Mouse (Mus musculus): Measurements from ENCODE around the gene Gatm. TPM values are rescaled to one million over a fixed set of nuclear protein-coding genes. Genes with fewer than 3 reads are reported as not detected.

The Gatm gene
- polyA plus RNA-seq, 2 experiments = 35.6 to 54.5 TPM

- no peaks in the 10 kb centered on the region for H3K4me1 ChIP-seq (ENCODE audit: control insufficient read depth, insufficient read depth, low read length)
- no peaks in the 10 kb centered on the region for H3K27me3 ChIP-seq (ENCODE audit: control insufficient read depth, insufficient read depth, low read length)
- no peaks in the 10 kb centered on the region for H3K9me3 ChIP-seq (ENCODE audit: control insufficient read depth, low read length)
- no peak for TF ChIP-seq POLR2A (IDR thresholded peaks at IDR 0.05; ENCODE audit: borderline replicate concordance, extremely low read depth, insufficient read depth, insufficient read length)
- no peak overlapping the region for H3K27ac ChIP-seq (replicated peaks; ENCODE audit: low read depth, low read length)
- WGBS = 61% methylated on average over 17 of the region's 17 CpGs
- H3K4me2 ChIP-seq (replicated peaks; ENCODE audit: low read depth, low read length, severe bottlenecking) = no peak overlapping the region
- no peak overlapping the region for H3K4me3 ChIP-seq (replicated peaks; ENCODE audit: low read length)
- no peak for DNase-seq (ENCODE audit: low spot score)
- no peaks in the 10 kb centered on the region for H3K36me3 ChIP-seq (ENCODE audit: control insufficient read depth, insufficient read depth, low read length)
- ATAC-seq (ENCODE audit: low FRiP score, low read depth) = no peak
- H3K9ac ChIP-seq (ENCODE audit: low read depth, low read length, severe bottlenecking) = no peak overlapping the region
Measured at GRCm38 (mm10) chr2:122652096-122653084, 41.3 kb upstream of the Gatm start.

GRCm38 (mm10) chr2:122638673-122639072 lies 27.6 kb upstream of the Gatm start:
- H3K9ac ChIP-seq (ENCODE audit: low read depth, low read length, severe bottlenecking) = no peak overlapping the region

GRCm38 (mm10) chr2:122638029-122638428 lies 26.9 kb upstream of the Gatm start:
- WGBS = 29% methylated on average over 12 of the region's 12 CpGs
- Histone ChIP-seq H3K4me2 (replicated peaks; ENCODE audit: low read depth, low read length, severe bottlenecking) (peak overlapping the region; percentile 65), H3K27me3 (ENCODE audit: control insufficient read depth, insufficient read depth, low read length) (peaks cover 18% of the 10 kb centered on the region; the same call in 1 of the 2 replicates), H3K4me1 (ENCODE audit: control insufficient read depth, insufficient read depth, low read length) (peaks cover 4% of the 10 kb centered on the region), H3K9me3 (ENCODE audit: control insufficient read depth, low read length) (no peaks in the 10 kb centered on the region), H3K4me3 (replicated peaks; ENCODE audit: low read length) (peak overlapping the region; percentile 37), H3K27ac (replicated peaks; ENCODE audit: low read depth, low read length) (no peak overlapping the region), H3K9ac (ENCODE audit: low read depth, low read length, severe bottlenecking) (no peak overlapping the region), H3K36me3 (ENCODE audit: control insufficient read depth, insufficient read depth, low read length) (peaks cover 8% of the 10 kb centered on the region)
- TF ChIP-seq POLR2A (IDR thresholded peaks at IDR 0.05; ENCODE audit: borderline replicate concordance, extremely low read depth, insufficient read depth, insufficient read length) = no peak
- no peak for DNase-seq (ENCODE audit: low spot score)
- no peak for ATAC-seq (ENCODE audit: low FRiP score, low read depth)

More at GRCm38 (mm10) chr2:122638673-122639072, 27.6 kb upstream of the Gatm start:
- Histone ChIP-seq H3K27ac (replicated peaks; ENCODE audit: low read depth, low read length) (no peak overlapping the region), H3K9me3 (ENCODE audit: control insufficient read depth, low read length) (no peaks in the 10 kb centered on the region), H3K27me3 (ENCODE audit: control insufficient read depth, insufficient read depth, low read length) (peaks cover 18% of the 10 kb centered on the region; the same call in 1 of the 2 replicates), H3K4me3 (replicated peaks; ENCODE audit: low read length) (no peak overlapping the region), H3K36me3 (ENCODE audit: control insufficient read depth, insufficient read depth, low read length) (peaks cover 3% of the 10 kb centered on the region; the same call in 1 of the 2 replicates), H3K4me1 (ENCODE audit: control insufficient read depth, insufficient read depth, low read length) (peaks cover 4% of the 10 kb centered on the region), H3K4me2 (replicated peaks; ENCODE audit: low read depth, low read length, severe bottlenecking) (no peak overlapping the region)
- WGBS = 56% methylated on average over 5 of the region's 5 CpGs
- no peak for TF ChIP-seq POLR2A (IDR thresholded peaks at IDR 0.05; ENCODE audit: borderline replicate concordance, extremely low read depth, insufficient read depth, insufficient read length)
- no peak for ATAC-seq (ENCODE audit: low FRiP score, low read depth)
- no peak for DNase-seq (ENCODE audit: low spot score)

GRCm38 (mm10) chr2:122637526-122637997 lies 26.5 kb upstream of the Gatm start:
- H3K9me3 ChIP-seq (ENCODE audit: control insufficient read depth, low read length) = no peaks in the 10 kb centered on the region
- WGBS = 2% methylated on average over 36 of the region's 36 CpGs
- H3K27ac ChIP-seq (replicated peaks; ENCODE audit: low read depth, low read length) = no peak overlapping the region
- ATAC-seq (ENCODE audit: low FRiP score, low read depth) (peak; percentile 75), DNase-seq (ENCODE audit: low spot score) (peak; percentile 73)
- H3K9ac ChIP-seq (ENCODE audit: low read depth, low read length, severe bottlenecking) = no peak overlapping the region
- peak overlapping the region; percentile 65 for H3K4me2 ChIP-seq (replicated peaks; ENCODE audit: low read depth, low read length, severe bottlenecking)
- H3K36me3 ChIP-seq (ENCODE audit: control insufficient read depth, insufficient read depth, low read length) = peaks cover 13% of the 10 kb centered on the region
- TF ChIP-seq POLR2A (IDR thresholded peaks at IDR 0.05; ENCODE audit: borderline replicate concordance, extremely low read depth, insufficient read depth, insufficient read length) = no peak
- H3K27me3 ChIP-seq (ENCODE audit: control insufficient read depth, insufficient read depth, low read length) = peaks cover 18% of the 10 kb centered on the region; the same call in 1 of the 2 replicates
- H3K4me3 ChIP-seq (replicated peaks; ENCODE audit: low read length) = peak overlapping the region; percentile 37
- H3K4me1 ChIP-seq (ENCODE audit: control insufficient read depth, insufficient read depth, low read length) = peaks cover 4% of the 10 kb centered on the region

GRCm38 (mm10) chr2:122636686-122637085 lies 25.6 kb upstream of the Gatm start, which contains the start of gene AA467197:
Gene AA467197 (plus strand): TSS chr2:122636986.
- no peaks in the 10 kb centered on the region for H3K9me3 ChIP-seq (ENCODE audit: control insufficient read depth, low read length)
- no peak for TF ChIP-seq POLR2A (IDR thresholded peaks at IDR 0.05; ENCODE audit: borderline replicate concordance, extremely low read depth, insufficient read depth, insufficient read length)
- H3K27me3 ChIP-seq (ENCODE audit: control insufficient read depth, insufficient read depth, low read length) = peaks cover 18% of the 10 kb centered on the region; the same call in 1 of the 2 replicates
- ATAC-seq (ENCODE audit: low FRiP score, low read depth) (no peak), DNase-seq (ENCODE audit: low spot score) (no peak)
- H3K4me3 ChIP-seq (replicated peaks; ENCODE audit: low read length) = peak within 1 kb of the TSS; percentile 37
- H3K36me3 ChIP-seq (ENCODE audit: control insufficient read depth, insufficient read depth, low read length) = peaks cover 17% of the 10 kb centered on the region
- no peak within 1 kb of the TSS for H3K27ac ChIP-seq (replicated peaks; ENCODE audit: low read depth, low read length)
- 49% methylated on average over 3 of the region's 3 CpGs for WGBS
- peak within 1 kb of the TSS; percentile 65 for H3K4me2 ChIP-seq (replicated peaks; ENCODE audit: low read depth, low read length, severe bottlenecking)
- no peak within 1 kb of the TSS for H3K9ac ChIP-seq (ENCODE audit: low read depth, low read length, severe bottlenecking)
- H3K4me1 ChIP-seq (ENCODE audit: control insufficient read depth, insufficient read depth, low read length) = peaks cover 9% of the 10 kb centered on the region

All from limb, embryonic 14.5 days (tissue).